Mouse (Mus musculus) midbrain, postnatal 0 days (tissue): ENCODE results near the gene Defb26. TPM values are rescaled to one million over a fixed set of nuclear protein-coding genes. Genes with fewer than 3 reads are reported as not detected.

Experiments used
- ATAC-seq: fragments of 200-750 bp; cut with Nextera tagmentation; 2 replicates; pipeline ENCODE4 v1.8.0; 2017; ENCODE audit warnings: moderate number of reproducible peaks, mild to moderate bottlenecking, moderate TSS enrichment, moderate library complexity; ENCODE audit not compliant: low FRiP score
- DNase-seq: peaks from one replicate; pipeline ENCODE4 v3.0.0-alpha.2; 2015; ENCODE audit warnings: low spot score
- H3K27ac ChIP-seq: fragments of 300-500 bp; sonication (generic); 2 replicates; pipeline ENCODE4 v1.5.1; 2014; ENCODE audit warnings: low read depth, mild to moderate bottlenecking, low read length, mixed read lengths
- H3K27me3 ChIP-seq: fragments of 300-500 bp; sonication (generic); 2 replicates; pipeline ENCODE4 v1.6.1; 2014; ENCODE audit warnings: low read length, control low read depth, mixed read lengths; ENCODE audit not compliant: insufficient read depth
- H3K36me3 ChIP-seq: fragments of 300-500 bp; sonication (generic); 2 replicates; pipeline ENCODE4 v1.6.1; 2014; ENCODE audit warnings: low read length, control low read depth, mixed read lengths; ENCODE audit not compliant: insufficient read depth
- H3K4me1 ChIP-seq: fragments of 300-500 bp; sonication (generic); 2 replicates; pipeline ENCODE4 v1.6.1; 2014; ENCODE audit warnings: mild to moderate bottlenecking, control low read depth, antibody characterized with exemption, low read length, mixed read lengths; ENCODE audit not compliant: insufficient read depth
- H3K4me2 ChIP-seq: fragments of 300-500 bp; sonication (generic); 2 replicates; pipeline ENCODE4 v1.6.1; 2014; ENCODE audit warnings: low read depth, mild to moderate bottlenecking, low read length, mixed read lengths; ENCODE audit not compliant: poor library complexity, severe bottlenecking
- H3K4me3 ChIP-seq: fragments of 300-500 bp; sonication (generic); 2 replicates; pipeline ENCODE4 v1.5.1; 2014; ENCODE audit warnings: low read depth, mild to moderate bottlenecking, low read length, moderate library complexity
- H3K9ac ChIP-seq: fragments of 300-500 bp; sonication (generic); replicated peaks from 2 replicates; pipeline ENCODE4 v1.6.1; 2014; ENCODE audit warnings: mild to moderate bottlenecking, low read length, moderate library complexity, mixed read lengths; ENCODE audit not compliant: poor library complexity, severe bottlenecking
- H3K9me3 ChIP-seq: fragments of 300-500 bp; sonication (generic); 2 replicates; pipeline ENCODE4 v1.6.1; 2016; ENCODE audit warnings: low read length, control low read depth
- CTCF ChIP-seq: IDR thresholded peaks from 2 replicates; pipeline ENCODE4 v1.5.1; 2016; ENCODE audit warnings: antibody characterized with exemption, mild to moderate bottlenecking
- WGBS: fragments of 180-500 bp; shearing (Covaris S2); extraction: QIAGEN DNeasy Blood & Tissue Kit; methylation state at CpG from one replicate; pipeline ENCODE4 v1.1.7; 2014; 5-methylcytosine and 5-hydroxymethylcytosine counted together
- polyA plus RNA-seq: library from polyadenylated mRNA; unstranded; fragments of >200 nt; fragmentation: Nextera tagmentation; extraction: Ambion mirVana; gene quantifications from 2 replicates; pipeline ENCODE4 v1.2.1, GENCODE M21; 2015
- total RNA-seq: library from RNA; depleted of rRNA; stranded (reverse); fragments of >200 nt; gene quantifications from 2 replicates; pipeline ENCODE4 v1.2.3, GENCODE M21; 2014

Defb26 gene
- total and polyA plus RNA-seq, 2 experiments from 2014 or later = not detected

DNA sequence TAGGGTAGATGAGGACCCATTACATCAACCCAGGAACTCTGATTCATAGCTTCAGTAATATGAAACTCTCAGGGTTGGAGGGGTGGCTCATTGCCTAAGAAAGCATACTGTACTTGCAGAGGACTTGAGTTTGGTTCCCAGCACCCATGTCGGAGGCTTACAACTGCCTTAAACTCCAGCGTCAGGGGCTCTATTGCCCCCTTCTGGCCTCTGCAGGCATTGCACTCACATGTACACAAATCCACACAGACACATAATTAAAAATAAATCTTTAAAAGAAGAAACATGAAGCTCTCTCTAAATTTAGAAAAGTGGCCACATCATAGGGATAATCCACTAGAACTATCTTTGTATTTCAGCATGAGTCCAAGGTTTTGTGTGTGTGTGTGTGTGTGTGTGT lies 31.4 kb upstream of the Defb26 start:
- H3K9me3 ChIP-seq = no peaks in the 10 kb centered on the region
- H3K36me3 ChIP-seq = no peaks in the 10 kb centered on the region
- no peak for TF ChIP-seq CTCF
- no peak overlapping the region for H3K4me3 ChIP-seq
- ATAC-seq (no peak), DNase-seq (no peak)
- 83% methylated on average over 2 of the region's 2 CpGs for WGBS
- no peaks in the 10 kb centered on the region for H3K4me1 ChIP-seq
- no peak overlapping the region for H3K9ac ChIP-seq
- no peak overlapping the region for H3K27ac ChIP-seq
- no peaks in the 10 kb centered on the region for H3K27me3 ChIP-seq
- no peak overlapping the region for H3K4me2 ChIP-seq

- H3K4me2 ChIP-seq = no peak overlapping the region
- H3K36me3 ChIP-seq = no peaks in the 10 kb centered on the region
- no peak for ATAC-seq
- no peaks in the 10 kb centered on the region for H3K4me1 ChIP-seq
- no peak for DNase-seq
- H3K4me3 ChIP-seq = no peak overlapping the region
- no peak for TF ChIP-seq CTCF
- 84% methylated on average over 9 of the region's 9 CpGs for WGBS
- H3K9ac ChIP-seq = no peak overlapping the region
- H3K27ac ChIP-seq = no peak overlapping the region
- H3K27me3 ChIP-seq = no peaks in the 10 kb centered on the region
- H3K9me3 ChIP-seq = no peaks in the 10 kb centered on the region
Measured at GRCm38 (mm10) chr2:152541979-152542378, 30.5 kb upstream of the Defb26 start.

- DNase-seq (no peak), ATAC-seq (no peak)
- H3K9ac ChIP-seq = no peak within 1 kb of the TSS
- no peak within 1 kb of the TSS for H3K27ac ChIP-seq
- no peaks in the 10 kb centered on the region for H3K9me3 ChIP-seq
- WGBS = 60% methylated on average over 13 of the region's 13 CpGs
- H3K4me1 ChIP-seq = no peaks in the 10 kb centered on the region
- H3K4me2 ChIP-seq = no peak within 1 kb of the TSS
- no peak within 1 kb of the TSS for H3K4me3 ChIP-seq
- TF ChIP-seq CTCF = peak; percentile 23
- no peaks in the 10 kb centered on the region for H3K27me3 ChIP-seq
- H3K36me3 ChIP-seq = no peaks in the 10 kb centered on the region
Measured at GRCm38 (mm10) chr2:152539944-152540710, 28.6 kb upstream of the Defb26 start, which contains the start of gene Defb29. Gene Defb29, minus strand, starts transcription at chr2:152540098.

DNA sequence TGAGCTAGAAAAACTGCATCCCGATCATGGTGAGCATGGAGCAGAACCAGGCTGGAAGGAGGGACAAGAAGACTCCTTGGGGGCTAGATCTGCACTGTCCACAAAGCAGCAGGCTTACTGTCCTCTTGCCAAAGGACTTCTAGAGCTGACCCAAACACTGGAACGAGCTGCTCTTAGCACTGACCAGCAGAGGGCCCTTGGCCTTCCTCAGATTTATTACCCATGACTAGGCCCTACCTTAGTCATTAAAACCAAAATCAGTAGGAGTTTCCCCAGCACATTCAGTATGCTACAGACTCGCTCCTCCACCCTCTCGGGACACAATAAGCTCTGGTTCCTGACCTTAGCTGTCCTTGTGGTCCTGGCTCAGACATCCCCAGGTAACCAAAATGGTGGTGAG lies 6.5 kb upstream of the Defb26 start, which contains the start of gene Defb28:
TSS of gene Defb28 (plus strand) at position 275 of the 400 bp plus-strand sequence.
- 79% methylated on average over 4 of the region's 4 CpGs for WGBS
- no peak for TF ChIP-seq CTCF
- Histone ChIP-seq H3K4me2 (no peak within 1 kb of the TSS), H3K9me3 (no peaks in the 10 kb centered on the region), H3K9ac (no peak within 1 kb of the TSS), H3K4me3 (no peak within 1 kb of the TSS), H3K27me3 (no peaks in the 10 kb centered on the region), H3K27ac (no peak within 1 kb of the TSS), H3K4me1 (no peaks in the 10 kb centered on the region), H3K36me3 (no peaks in the 10 kb centered on the region)
- ATAC-seq = no peak
- no peak for DNase-seq

DNA sequence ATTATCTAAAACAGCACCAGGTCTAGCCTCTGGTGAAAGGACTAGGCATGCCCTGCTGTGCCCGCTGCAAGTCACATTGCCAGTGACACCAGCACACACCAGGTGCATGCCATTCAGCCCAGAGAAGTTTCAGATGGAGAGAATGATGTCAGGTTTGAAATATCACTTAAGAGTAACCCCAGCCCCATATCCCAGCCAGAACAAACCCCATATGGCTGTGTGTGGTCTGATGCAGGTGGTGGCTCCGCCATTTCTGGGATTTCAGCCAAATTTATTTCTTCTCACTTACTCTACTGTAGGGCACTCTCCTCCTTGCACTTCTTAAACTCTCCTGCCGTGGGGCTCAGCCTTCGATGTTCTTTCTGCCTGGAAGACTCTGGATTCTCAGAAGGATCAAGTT lies 4.6 kb upstream of the Defb26 start:
- no peak overlapping the region for H3K27ac ChIP-seq
- ATAC-seq (no peak), DNase-seq (peak; percentile 7)
- no peak for TF ChIP-seq CTCF
- H3K27me3 ChIP-seq = no peaks in the 10 kb centered on the region
- H3K9me3 ChIP-seq = no peaks in the 10 kb centered on the region
- H3K36me3 ChIP-seq = no peaks in the 10 kb centered on the region
- H3K4me2 ChIP-seq = no peak overlapping the region
- no peak overlapping the region for H3K9ac ChIP-seq
- H3K4me1 ChIP-seq = no peaks in the 10 kb centered on the region
- 85% methylated on average over 4 of the region's 4 CpGs for WGBS
- no peak overlapping the region for H3K4me3 ChIP-seq

DNA sequence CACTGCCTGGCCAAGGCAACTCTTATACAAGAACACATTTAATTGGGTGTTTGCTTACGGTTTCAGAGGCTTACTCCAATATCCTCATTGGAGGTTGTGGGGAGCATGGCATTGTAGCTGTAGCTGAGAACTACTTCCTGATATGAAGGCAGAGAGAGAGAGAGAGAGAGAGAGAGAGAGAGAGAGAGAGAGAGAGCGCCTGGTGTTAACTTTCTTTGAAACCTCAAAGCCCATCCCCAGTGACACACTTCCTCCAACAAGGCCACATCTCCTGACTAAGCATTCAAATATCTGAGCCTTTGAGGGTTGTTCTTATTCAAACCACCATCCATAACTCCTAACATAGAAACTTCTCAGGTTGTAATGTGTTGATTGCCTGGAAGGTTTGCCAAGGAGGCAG lies 7.5 kb downstream of the Defb26 start:
- no peak overlapping the region for H3K4me3 ChIP-seq
- ATAC-seq (no peak), DNase-seq (no peak)
- H3K4me2 ChIP-seq = no peak overlapping the region
- TF ChIP-seq CTCF = no peak
- H3K36me3 ChIP-seq = no peaks in the 10 kb centered on the region
- H3K9ac ChIP-seq = no peak overlapping the region
- no peaks in the 10 kb centered on the region for H3K9me3 ChIP-seq
- H3K27ac ChIP-seq = no peak overlapping the region
- WGBS = 93% methylated on average over 2 of the region's 2 CpGs
- no peaks in the 10 kb centered on the region for H3K27me3 ChIP-seq
- H3K4me1 ChIP-seq = no peaks in the 10 kb centered on the region
